1 mouse cellular context compared by ENCODE assay signal in the genomic region with DNA sequence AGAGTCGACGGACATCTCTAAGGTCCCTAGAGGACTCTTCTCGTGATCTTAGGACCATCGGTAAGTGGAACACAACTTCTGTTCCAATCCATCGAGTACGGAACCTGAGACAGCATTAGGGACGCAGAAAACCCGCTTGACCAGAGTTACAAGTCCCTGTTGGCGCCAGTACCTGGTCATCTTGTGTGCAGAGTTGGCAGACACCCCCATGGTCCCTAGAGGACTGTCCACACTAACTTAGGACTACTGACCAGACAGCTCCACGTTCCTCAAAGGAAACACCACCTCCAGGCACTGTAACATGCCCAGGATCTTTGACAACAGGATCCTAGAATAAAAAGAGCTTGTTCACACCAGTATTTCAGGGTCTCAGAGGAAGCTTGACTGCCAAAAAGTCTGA. TPM values are rescaled to one million over a fixed set of nuclear protein-coding genes. Genes with fewer than 3 reads are reported as not detected.
"Had no signal": no experiment of that assay in that cellular context is flagged by ENCODE, and none has a peak within 500 bp of the region (broad histone marks: within the 10 kb centered on the region; RNA-seq: fewer than 3 reads in every experiment).

No protein-coding gene starts in this region.

RNA-seq across cellular contexts. Expression of gene Gm14322, which starts 17.6 kb away (rescaled TPM):
- polyA plus RNA-seq: erythroblast, embryonic 14.5 days had no signal
